Mouse (Mus musculus) spleen, adult 2 months (tissue): ENCODE results near the gene Ano10.

Source experiments
- CTCF ChIP-seq: fragments of 200-500 bp; IDR thresholded peaks from 2 replicates; pipeline ENCODE4 v1.5.1; 2011; ENCODE audit warnings: mild to moderate bottlenecking, inconsistent platforms; ENCODE audit not compliant: insufficient read depth, insufficient read length, insufficient replicate concordance; ENCODE audit errors: extremely low read depth
- POLR2A ChIP-seq: fragments of 200-500 bp; IDR thresholded peaks from 2 replicates; pipeline ENCODE4 v1.6.1; 2011; ENCODE audit warnings: low read depth, low read length, inconsistent platforms

DNA sequence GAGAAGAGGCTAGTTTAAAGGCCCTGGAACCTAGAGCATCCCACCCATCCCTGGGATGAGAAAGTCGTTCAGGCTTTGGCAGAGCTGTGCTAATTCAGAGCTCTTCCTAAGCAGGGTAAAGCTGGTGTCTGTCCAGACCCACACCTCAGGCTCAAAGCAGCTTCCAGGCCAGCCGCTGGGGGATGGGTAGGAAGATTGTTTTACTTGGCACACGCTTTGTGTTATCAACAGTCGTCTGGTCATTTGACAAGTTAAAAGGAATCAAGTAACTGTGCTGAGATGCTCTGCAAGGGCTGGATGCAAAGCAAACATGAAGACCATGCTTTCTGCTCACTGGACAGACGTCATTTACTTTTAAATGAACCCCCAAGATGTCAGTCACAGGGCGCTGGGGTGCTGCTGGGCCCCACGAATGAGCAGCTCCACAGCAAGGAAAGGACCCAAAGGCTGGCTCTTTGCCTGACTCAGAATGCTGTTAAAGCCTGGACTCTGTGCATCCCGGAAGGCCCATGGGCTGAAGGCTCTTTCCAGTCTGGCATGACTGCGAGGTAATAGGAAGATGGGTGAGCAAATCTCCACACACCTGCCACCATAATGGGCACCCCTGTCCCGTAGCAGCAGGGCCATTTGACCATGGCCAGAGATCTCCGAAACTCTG lies 88.6 kb downstream of the Ano10 start:
- no peak for TF ChIP-seq CTCF
- no peak for TF ChIP-seq POLR2A
